Mouse (Mus musculus): ENCODE results near the gene Tcaf2.
A peak's percentile ranks its signal among the peaks of the same experiment; 100 is the strongest.

Tcaf2 gene

DNA sequence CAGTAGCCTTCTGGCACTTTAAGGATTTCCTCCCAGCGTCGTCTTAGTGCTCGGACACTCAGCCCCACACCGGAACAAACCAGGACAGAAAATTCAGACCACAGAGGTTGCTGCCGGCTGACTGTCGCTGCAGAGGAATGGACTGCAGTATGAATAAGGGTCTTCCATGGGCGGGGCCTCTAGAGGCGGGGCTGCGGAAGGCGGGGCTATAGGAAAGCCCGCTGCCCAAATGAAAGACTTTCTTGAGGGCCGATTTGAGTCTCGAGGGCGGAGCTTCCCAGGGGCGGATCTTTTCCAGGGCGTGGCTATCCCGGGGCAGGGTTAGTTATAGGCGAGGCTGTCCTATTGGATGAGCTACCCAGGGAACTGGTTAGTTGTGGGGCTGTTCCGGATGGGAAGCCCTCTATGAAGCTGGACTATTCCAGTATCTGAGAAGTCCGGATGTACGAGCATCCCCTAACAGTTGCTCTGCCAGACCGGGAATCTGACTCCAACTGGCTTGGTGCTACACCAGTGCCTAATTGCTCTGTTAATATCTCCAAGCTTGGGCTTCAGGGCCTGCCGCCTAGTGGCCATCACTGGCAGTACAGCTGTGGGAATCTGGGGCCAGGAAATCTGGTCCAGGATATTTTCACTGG, at the start of gene Tcaf2:
Gene Tcaf2 (minus strand): TSS at position 343 of the 638 bp plus-strand sequence.
- peak; percentile 87 for DNase-seq (ENCODE audit: low spot score)

DNA sequence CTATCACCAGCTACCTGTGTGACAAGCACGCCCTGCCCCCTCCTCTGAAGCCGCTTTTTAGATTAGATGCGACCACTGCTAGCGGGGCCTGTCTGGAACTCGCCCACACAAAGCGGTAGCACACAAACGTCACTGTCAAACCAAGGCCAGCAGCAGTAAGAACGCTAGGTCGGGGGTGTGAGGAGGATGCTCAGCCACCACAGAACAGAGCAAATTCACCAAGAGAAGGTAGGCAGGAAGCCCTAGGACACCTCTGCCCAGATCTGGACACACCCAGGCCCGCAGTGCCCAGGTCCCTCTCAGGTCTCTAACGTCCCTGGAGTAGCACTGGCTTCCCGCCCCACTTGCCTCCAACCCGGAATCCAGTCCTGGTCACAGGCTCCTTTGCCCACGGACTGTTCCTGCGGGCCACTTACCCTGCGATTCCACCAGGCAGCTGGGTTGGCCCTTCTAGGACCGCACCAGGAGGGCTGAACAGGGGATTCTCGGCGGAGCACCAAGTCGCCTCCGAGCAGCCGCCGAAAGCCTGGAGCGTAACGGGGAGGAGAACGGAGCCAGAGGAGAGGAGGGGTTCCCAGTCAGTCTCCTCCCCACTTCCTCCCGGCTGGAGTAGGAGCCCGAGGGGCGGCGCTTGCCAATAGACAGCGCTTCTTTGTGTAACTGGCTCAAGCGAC, 47.6 kb upstream of the Tcaf2 start:
- DNase-seq (ENCODE audit: low spot score) = peak; percentile 80

DNA sequence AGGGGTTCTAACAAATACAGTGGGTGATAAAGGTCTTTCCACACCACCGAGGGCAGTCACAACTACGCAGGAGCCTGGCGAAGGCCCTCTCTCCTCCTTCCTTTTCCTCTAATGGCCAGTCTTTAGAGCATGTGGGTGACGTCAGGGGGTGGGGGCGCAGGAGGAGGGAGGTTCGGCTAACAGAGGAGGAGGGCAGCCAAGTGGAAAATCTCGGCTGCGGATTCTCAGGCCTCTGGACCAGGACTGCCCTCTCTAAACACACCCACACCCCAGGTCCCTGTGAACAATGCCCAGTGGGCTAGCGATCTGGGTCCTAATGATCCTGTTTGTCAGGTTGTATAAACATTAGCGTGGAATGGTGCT, 47.1 kb upstream of the Tcaf2 start:
- DNase-seq (ENCODE audit: low spot score) = peak; percentile 66

DNA sequence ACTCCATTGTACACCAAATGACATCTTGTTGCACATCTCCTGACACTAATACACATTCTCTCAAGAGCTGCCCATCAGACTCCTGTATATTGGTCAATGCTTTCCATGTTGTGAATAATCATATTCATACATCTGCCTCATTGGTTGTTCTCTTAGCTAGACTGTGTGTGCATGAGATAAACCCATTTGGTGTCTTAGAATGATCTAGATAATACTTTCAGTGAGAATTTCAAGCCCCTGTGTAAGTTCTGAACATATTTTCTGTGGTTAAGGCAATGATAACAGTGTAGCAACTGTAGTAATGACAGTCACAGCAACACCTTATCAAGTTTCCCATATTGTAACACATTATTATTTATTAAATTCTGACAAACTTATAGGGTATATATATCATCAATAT, 44.7 kb upstream of the Tcaf2 start:
- no peak for DNase-seq (ENCODE audit: low spot score)

DNA sequence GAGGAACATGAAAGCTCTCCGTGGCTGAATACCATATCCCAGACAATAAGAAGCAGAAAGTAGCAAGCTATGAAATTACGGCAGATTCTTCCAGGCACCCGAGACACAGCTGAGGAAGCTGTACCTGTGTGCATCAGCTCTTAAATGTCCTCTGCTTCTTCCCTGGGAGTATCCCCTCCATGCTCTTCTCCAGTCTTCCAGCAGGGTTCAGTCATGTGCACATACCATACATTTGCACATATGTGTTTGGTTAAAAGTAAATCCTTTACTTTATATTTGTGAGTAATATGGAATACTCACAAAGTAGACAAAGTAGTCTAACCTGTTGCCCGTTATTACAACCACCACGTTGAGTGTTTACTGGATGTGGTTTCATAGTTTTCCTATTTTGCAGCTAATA, 42.9 kb upstream of the Tcaf2 start:
- DNase-seq (ENCODE audit: low spot score) = no peak

DNA sequence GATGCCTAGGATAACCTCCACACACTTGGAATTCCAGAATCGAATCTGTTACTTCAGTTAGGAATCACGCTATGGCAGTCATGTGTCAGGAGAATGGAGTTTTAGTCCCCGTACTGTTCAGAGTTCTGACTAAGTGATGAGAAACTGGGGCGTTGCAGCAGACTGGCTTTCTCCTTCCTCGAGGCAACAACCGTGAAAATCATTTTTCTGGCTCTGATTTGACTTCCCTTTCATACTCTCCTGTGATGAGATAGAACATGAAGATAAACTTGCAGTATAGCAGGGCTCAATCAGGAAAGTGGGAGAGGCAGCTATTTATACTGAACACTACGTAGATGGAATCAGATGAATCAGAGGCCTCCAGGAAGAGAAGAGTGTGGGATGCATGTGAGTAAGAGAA, 35.0 kb upstream of the Tcaf2 start:
- no peak for DNase-seq (ENCODE audit: low spot score)

DNA sequence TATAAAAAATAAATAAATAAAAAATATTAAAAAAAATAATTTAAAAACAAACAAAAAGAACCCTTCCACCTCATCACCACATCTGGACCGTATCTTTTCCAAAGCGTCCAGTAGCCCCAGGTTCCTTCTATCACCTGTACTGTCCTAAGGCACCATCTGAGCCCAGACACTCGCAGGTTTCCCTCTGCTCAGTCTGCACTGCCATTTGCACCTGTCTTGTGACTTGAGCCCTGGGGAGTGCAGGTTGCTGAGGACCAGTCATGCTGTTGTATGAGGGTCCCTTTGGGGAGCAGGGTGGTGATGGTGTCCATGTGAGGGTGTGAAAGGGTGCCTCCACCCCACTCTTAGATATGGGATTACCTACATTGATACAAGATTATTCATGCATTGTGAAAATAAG, 31.0 kb upstream of the Tcaf2 start:
- no peak for DNase-seq (ENCODE audit: low spot score)

DNA sequence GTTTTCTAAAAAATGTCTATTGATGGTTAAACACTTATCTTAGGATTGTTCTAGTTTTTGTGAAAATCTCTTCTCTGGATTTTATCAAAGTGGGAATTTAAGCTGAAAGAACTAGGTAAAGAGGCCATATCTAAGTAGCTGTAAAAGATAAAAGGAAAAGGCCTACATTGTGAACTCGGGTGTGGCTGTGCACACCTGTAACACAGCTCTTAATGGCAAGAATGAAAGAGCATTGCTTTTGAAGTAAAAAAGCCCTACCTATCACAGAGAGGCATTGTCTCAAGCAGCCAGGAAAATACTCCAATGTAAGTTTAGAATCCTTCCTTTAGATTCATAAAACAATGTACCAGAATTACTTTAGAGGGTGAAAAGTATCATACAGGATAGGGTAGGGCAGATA, 26.7 kb upstream of the Tcaf2 start:
- DNase-seq (ENCODE audit: low spot score) = no peak

DNA sequence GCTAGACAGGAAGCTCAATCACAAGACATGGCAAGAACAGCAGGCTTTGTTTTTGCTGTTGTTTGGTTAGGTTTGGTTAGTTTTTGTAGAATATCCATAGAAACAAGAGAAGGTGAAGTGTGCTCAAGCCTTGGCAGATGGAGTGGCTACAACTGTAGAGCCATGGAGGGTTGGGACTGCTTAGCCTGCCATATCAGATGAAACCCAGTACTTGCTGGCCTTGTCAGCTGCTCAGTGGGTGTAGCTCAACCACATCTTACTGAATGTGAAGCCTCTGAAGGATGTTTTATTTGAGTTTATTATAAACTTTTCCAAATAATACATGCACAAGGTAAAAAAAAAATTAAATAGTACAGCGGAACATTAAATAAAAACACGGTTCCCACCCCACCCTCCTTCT, 22.7 kb upstream of the Tcaf2 start:
- DNase-seq (ENCODE audit: low spot score) = no peak

DNA sequence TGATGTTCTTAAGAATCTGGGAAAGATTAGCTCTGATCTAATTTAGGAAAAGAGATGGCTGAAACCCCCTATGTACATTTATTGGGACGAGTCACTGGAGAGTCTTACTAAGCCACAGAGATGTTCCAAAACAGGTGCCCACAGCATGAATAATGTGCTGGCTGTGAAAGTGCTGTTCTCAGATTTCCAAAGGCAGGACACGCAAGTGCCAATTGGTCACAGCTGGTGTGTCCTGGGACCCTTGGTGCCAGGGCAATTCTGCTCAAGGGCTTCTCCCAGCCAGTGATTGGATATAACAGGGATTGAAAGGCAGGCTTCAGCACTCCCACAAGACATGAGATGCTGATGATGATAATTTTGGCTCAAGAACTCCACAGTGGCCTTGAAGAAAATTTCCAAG, 16.7 kb upstream of the Tcaf2 start:
- DNase-seq (ENCODE audit: low spot score) = no peak

DNA sequence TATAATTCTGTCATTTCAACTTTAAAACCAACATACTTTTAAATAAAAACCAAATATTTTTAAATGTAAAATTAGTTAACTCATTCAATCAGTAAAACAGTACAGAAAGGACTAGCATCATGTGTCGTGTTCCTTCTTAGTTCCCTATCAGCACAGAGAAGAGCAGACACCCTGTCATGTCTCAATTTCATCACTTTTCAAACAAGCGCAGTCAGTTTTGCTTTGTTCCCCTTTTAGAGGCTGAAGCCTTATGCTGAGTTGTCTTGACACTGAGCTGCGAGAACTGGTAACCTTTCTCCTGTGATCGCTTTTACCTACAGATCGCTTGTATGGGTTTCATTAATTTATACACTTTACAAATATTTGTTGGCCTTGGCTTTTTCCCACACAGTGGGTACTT, 10.7 kb downstream of the Tcaf2 start:
- no peak for DNase-seq (ENCODE audit: low spot score)

DNA sequence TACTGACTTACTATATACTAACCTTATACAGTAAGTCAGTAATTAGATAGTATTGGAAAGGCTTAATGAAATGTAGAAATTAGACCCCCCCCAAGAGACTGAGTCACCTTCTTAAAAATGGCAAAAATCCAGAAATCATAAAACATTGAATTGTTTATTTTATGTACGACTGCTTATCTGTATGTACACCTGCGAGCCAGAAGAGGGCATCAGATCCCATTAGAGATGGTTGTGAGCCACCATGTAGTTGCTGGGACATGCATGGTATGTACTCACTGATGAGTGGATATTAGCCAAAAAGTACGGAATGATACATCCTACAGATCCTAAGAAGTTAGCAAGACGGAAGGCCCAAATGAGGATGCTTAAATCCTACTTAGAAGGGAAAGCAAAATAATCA, 13.7 kb downstream of the Tcaf2 start:
- no peak for DNase-seq (ENCODE audit: low spot score)

DNA sequence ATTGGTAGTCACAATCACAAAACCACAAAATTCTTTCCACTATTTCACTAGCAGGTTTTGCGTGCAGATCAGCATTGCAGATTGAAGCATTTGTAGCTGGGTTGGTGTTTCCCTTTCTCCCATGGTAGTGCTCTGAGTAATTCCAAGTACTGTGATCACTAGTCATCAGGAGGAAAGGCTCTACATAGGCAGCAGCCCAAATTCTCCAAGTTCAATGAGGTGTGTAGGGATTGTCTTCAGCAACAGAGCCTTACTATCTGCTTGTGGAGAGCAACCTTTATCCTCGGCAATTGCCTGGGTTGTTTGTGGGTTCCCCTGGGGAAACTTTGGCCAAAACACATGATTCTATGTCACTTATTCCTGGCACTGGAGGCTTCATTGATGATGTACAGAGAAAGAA, 28.1 kb downstream of the Tcaf2 start:
- DNase-seq (ENCODE audit: low spot score) = no peak

DNA sequence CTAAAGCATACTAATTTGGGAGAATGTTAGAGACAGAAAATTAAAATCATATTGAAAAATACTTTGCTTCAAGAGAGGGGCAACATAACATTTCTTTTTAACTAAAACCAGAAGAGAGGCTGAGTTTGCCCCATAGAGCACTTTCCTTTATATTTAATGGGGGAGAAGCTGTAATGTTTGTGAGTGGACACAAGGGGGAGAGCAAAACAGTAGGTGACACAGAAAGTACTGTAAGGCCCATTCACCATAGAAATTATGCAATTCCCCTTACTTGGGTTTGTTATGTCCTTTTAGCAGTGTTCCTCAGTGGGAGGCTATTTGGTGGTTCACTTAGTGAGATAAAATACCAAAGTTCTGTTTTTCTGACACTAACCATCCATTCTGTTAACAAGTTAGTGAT, 32.8 kb downstream of the Tcaf2 start:
- DNase-seq (ENCODE audit: low spot score) = no peak

DNA sequence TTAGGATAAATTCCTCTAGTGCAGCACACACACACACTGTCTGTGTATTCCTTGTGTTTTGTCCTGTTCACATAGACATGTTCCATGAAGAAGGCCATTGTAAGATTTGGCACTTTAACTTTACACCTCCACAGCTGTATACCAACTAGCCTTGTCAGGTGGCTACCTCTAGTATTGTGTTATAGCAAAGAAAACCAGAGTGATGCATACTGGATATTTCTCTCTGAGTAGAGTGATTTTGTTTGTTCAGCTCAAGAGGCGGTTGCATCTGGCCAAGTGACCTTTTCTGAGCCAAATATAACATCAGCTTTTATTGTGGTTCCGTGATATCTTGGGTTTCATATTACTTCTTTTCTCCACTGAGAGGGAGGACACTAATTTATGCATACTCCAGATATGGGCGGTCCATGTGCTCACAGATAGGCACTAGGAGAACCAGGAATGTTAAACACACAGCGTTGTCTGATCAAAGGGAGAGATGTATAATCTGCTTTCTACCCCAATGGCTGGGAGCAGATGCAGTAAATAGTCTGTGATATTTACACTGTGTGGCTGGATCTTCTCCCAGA, 34.0 kb downstream of the Tcaf2 start:
- no peak for DNase-seq (ENCODE audit: low spot score)

DNA sequence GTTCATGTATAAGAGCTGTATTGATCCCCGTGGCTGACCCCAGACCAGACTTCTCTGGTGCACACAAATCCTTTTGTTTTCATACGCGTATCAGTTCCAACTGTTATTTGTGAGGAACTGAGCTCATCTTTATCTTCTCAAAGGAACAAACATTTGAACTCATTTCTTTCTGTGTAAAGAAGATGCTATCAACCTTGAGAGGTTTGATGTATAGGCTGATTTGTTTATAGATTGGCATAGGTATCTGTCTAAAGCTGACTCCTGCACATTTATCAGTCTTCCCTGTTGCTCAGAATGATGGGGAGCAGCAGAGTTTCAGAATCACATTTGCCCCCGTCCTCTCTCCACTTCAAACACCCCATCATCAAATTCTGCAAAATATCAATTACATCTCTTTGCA, 47.5 kb downstream of the Tcaf2 start, which contains the start of gene Tcaf3:
Gene Tcaf3 (minus strand): TSS at position 101 of the 400 bp plus-strand sequence.
- DNase-seq (ENCODE audit: low spot score) = no peak

DNA sequence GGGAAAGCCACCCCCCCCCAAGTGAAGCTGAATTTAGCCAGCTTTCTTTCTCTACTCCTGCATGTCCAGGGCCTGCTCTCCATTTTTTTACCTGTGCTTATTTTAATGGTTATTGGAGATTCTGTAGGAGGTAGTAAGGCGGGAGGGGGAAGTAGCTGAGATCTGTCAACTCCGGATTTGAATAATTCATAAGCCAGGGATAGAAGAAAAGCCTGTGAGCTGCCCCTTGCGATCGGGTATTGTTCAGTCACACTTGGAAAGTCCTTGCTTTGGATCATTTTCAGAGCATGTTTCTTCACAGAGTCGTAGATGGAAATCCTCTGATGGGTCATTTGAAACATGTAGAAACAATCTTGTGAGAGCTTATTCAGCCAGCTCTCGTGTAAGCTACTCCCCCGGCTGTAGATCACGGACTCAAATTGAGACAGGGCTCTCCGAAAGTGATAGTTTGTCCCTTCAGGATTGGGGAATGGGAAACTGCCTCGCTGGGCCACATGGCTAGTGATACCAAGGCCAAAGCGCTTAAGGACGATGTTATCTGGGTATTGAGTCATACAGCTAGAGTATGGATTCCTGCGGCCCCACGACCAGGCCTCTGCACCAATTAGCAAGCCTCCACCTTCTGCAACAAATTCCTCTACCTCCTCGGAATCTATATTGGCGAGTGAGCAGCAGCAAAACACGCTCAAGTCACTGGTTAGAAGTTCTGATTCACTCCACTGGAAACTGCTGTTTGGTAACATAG, 51.7 kb downstream of the Tcaf2 start:
- DNase-seq (ENCODE audit: low spot score) = no peak

DNA sequence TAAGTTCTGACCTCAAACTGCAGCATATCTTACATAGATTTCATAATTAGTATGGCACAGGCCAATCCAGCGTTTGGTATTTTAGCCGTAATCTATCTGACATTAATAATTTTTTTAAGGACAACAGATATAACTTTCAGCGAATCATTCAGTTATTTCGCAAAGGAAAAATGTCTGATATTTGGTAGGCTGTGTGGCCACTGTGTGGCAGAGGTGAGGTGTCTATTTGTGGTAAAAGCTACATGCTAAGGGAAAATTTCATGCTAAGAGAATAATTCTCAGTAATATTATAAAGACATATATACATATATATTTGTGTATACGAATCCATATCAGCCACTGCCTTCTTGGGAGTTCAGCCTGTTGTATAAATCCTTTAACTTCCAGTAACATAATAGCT, 58.5 kb downstream of the Tcaf2 start:
- no peak for DNase-seq (ENCODE audit: low spot score)

DNA sequence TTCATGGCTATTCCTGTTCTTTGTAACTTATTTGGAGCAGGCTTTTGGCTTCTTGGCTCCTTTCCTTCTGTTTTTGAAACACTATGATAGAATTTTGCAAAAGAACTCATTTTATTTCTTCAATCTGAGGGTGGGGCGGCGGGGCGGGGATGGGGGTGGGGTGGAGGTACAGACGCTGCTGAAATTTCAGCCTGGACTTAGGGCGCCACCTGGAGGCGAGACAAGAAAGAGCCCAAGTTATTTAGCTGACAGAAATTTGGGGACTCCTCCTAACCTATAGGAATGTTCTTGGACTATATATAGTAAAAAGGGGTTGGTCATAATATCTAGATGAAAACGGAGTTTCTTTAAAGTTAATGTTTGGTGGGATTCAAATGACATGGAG, 61.6 kb downstream of the Tcaf2 start:
- DNase-seq (ENCODE audit: low spot score) = peak; percentile 12

DNA sequence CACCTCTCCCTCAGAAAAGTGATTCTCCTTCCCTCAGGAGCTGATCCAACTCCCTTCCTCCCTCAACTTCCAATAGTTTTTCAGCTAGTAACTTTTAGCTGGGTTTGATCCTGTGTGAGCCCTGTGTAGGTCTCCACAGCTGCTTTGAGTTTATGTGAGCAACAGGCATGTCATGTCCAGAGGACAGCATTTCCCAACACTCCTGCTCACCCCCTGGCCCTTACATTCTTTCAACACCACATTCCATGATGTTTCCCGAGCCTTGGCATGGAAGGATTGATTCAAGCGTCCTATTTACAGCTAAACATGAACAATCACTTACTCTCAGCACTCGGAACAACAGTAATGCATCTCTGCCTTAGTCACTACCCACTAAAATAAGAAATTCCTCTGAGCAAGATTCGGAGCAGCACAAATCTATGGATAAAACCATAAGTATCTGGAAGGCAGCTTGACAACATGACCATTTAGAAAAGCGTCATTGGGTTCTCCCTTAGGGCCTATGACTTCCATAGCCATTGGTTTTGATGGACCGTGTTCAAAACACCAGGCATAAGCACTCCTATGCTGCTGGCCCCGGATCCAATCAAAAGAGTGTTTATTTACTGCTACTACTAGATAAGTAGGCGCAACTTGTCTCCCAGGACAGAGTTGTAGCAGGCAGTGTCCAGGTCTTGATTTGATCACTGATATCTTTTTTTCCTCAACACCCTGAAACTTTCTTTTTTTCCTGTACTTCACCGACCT, 62.1 kb downstream of the Tcaf2 start:
- DNase-seq (ENCODE audit: low spot score) = no peak

DNA sequence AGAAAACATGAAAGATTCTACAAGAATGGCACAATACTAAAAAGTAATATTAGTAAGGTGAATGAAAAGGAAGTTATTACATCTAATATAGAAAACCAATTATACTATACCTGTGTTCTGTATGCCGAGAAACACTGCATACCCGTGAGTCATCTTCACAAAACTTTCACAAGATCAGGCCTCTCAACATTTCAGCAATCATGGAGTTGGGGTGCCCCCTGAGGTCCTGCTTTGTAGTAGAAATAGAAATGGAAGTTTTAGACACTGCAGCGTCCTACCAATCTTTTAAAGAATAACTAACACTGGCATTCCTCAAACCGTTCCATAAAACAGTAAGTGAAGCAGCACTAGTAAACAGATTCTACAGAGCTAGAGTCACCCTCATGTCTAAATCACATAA, 66.4 kb downstream of the Tcaf2 start:
- no peak for DNase-seq (ENCODE audit: low spot score)

DNA sequence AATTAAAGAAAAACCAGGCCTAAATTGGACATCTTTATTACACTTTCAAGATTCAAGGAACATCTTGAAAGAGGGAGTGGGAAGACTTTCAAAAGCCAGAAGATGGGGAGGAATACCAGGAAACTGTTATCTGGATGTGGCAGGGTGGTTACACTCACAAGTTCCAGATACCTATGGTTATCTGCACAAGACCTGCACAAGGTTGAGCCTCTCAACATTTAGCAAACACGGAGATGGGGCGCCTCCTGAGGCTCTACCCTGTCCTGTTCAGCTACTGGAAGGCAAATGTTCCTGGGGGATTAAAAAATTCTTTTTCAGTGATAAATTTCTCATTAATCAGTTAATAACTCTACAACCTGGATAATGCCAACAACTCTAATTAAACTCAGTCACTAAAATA, 67.6 kb downstream of the Tcaf2 start:
- no peak for DNase-seq (ENCODE audit: low spot score)

Data from ovary, adult 18-20 months (tissue).